Mouse (Mus musculus): ENCODE results near the gene Pdxp. TPM values are rescaled to one million over a fixed set of nuclear protein-coding genes. Genes with fewer than 3 reads are reported as not detected.

Pdxp gene
- polyA plus RNA-seq (2014; fragmentation: Nextera tagmentation; extraction: Ambion mirVana), result 111 and 147 TPM in 2 replicates

- peaks cover 26% of the 10 kb centered on the region for H3K4me1 ChIP-seq (ENCODE audit: control insufficient read depth, insufficient read depth, low read length)
- peak within 1 kb of the TSS; percentile 96 for H3K27ac ChIP-seq (replicated peaks; ENCODE audit: low read depth, low read length)
- peak within 1 kb of the TSS; percentile 77 for H3K4me3 ChIP-seq (replicated peaks; ENCODE audit: low read depth, low read length)
- DNase-seq (peak; percentile 99), ATAC-seq (ENCODE audit: low FRiP score, low TSS enrichment) (peak; percentile 92)
- H3K27me3 ChIP-seq (ENCODE audit: control insufficient read depth, insufficient read depth, low read length), result no peaks in the 10 kb centered on the region
- H3K9ac ChIP-seq (replicated peaks; ENCODE audit: low read length), result peak within 1 kb of the TSS; percentile 84
- under 1% methylated on average over 51 of the region's 51 CpGs for WGBS
- peak within 1 kb of the TSS; percentile 87 for H3K4me2 ChIP-seq (ENCODE audit: low read length)
- peaks cover 8% of the 10 kb centered on the region; the same call in 1 of the 2 replicates for H3K36me3 ChIP-seq (ENCODE audit: control insufficient read depth, insufficient read depth, low read length)
- H3K9me3 ChIP-seq (ENCODE audit: control insufficient read depth, low read length), result no peaks in the 10 kb centered on the region
Measured at GRCm38 (mm10) chr15:78913632-78914090, at the start of gene Pdxp. Gene Pdxp (plus strand): TSS chr15:78913919.

GRCm38 (mm10) chr15:78868398-78868797 lies 45.3 kb upstream of the Pdxp start:
- Histone ChIP-seq H3K27ac (replicated peaks; ENCODE audit: low read depth, low read length) (peak overlapping the region; percentile 65), H3K36me3 (ENCODE audit: control insufficient read depth, insufficient read depth, low read length) (no peaks in the 10 kb centered on the region), H3K9ac (replicated peaks; ENCODE audit: low read length) (no peak overlapping the region), H3K4me2 (ENCODE audit: low read length) (no peak overlapping the region), H3K27me3 (ENCODE audit: control insufficient read depth, insufficient read depth, low read length) (no peaks in the 10 kb centered on the region), H3K4me1 (ENCODE audit: control insufficient read depth, insufficient read depth, low read length) (no peaks in the 10 kb centered on the region), H3K4me3 (replicated peaks; ENCODE audit: low read depth, low read length) (no peak overlapping the region), H3K9me3 (ENCODE audit: control insufficient read depth, low read length) (no peaks in the 10 kb centered on the region)
- WGBS, result 18% methylated on average over 9 of the region's 9 CpGs
- DNase-seq (peak; percentile 72), ATAC-seq (ENCODE audit: low FRiP score, low TSS enrichment) (peak; percentile 63; the same call in 1 of the 2 replicates)

GRCm38 (mm10) chr15:78868826-78869233 lies 44.9 kb upstream of the Pdxp start:
- H3K27me3 ChIP-seq (ENCODE audit: control insufficient read depth, insufficient read depth, low read length), result no peaks in the 10 kb centered on the region
- DNase-seq, result no peak
- H3K4me2 ChIP-seq (ENCODE audit: low read length), result no peak overlapping the region
- H3K36me3 ChIP-seq (ENCODE audit: control insufficient read depth, insufficient read depth, low read length), result no peaks in the 10 kb centered on the region
- H3K9ac ChIP-seq (replicated peaks; ENCODE audit: low read length), result no peak overlapping the region
- no peaks in the 10 kb centered on the region for H3K4me1 ChIP-seq (ENCODE audit: control insufficient read depth, insufficient read depth, low read length)
- no peak for ATAC-seq (ENCODE audit: low FRiP score, low TSS enrichment)
- no peaks in the 10 kb centered on the region for H3K9me3 ChIP-seq (ENCODE audit: control insufficient read depth, low read length)
- 46% methylated on average over 7 of the region's 7 CpGs for WGBS
- H3K27ac ChIP-seq (replicated peaks; ENCODE audit: low read depth, low read length), result peak overlapping the region; percentile 65
- no peak overlapping the region for H3K4me3 ChIP-seq (replicated peaks; ENCODE audit: low read depth, low read length)

- Histone ChIP-seq H3K4me3 (replicated peaks; ENCODE audit: low read depth, low read length) (no peak overlapping the region), H3K9ac (replicated peaks; ENCODE audit: low read length) (no peak overlapping the region), H3K4me1 (ENCODE audit: control insufficient read depth, insufficient read depth, low read length) (no peaks in the 10 kb centered on the region), H3K9me3 (ENCODE audit: control insufficient read depth, low read length) (no peaks in the 10 kb centered on the region), H3K27me3 (ENCODE audit: control insufficient read depth, insufficient read depth, low read length) (no peaks in the 10 kb centered on the region), H3K36me3 (ENCODE audit: control insufficient read depth, insufficient read depth, low read length) (no peaks in the 10 kb centered on the region), H3K27ac (replicated peaks; ENCODE audit: low read depth, low read length) (no peak overlapping the region), H3K4me2 (ENCODE audit: low read length) (no peak overlapping the region)
- DNase-seq, result peak; percentile 77
- no peak for ATAC-seq (ENCODE audit: low FRiP score, low TSS enrichment)
- 29% methylated on average over 6 of the region's 6 CpGs for WGBS
Measured at GRCm38 (mm10) chr15:78869775-78870174, 43.9 kb upstream of the Pdxp start.

GRCm38 (mm10) chr15:78872021-78872608 lies 41.6 kb upstream of the Pdxp start:
- Histone ChIP-seq H3K4me1 (ENCODE audit: control insufficient read depth, insufficient read depth, low read length) (peaks cover 9% of the 10 kb centered on the region), H3K27me3 (ENCODE audit: control insufficient read depth, insufficient read depth, low read length) (no peaks in the 10 kb centered on the region), H3K36me3 (ENCODE audit: control insufficient read depth, insufficient read depth, low read length) (no peaks in the 10 kb centered on the region), H3K9me3 (ENCODE audit: control insufficient read depth, low read length) (no peaks in the 10 kb centered on the region), H3K9ac (replicated peaks; ENCODE audit: low read length) (no peak overlapping the region), H3K27ac (replicated peaks; ENCODE audit: low read depth, low read length) (no peak overlapping the region), H3K4me2 (ENCODE audit: low read length) (no peak overlapping the region), H3K4me3 (replicated peaks; ENCODE audit: low read depth, low read length) (no peak overlapping the region)
- DNase-seq (no peak), ATAC-seq (ENCODE audit: low FRiP score, low TSS enrichment) (no peak)
- 55% methylated on average over 5 of the region's 5 CpGs for WGBS

- Histone ChIP-seq H3K9ac (replicated peaks; ENCODE audit: low read length) (no peak overlapping the region), H3K4me3 (replicated peaks; ENCODE audit: low read depth, low read length) (no peak overlapping the region), H3K27me3 (ENCODE audit: control insufficient read depth, insufficient read depth, low read length) (no peaks in the 10 kb centered on the region), H3K27ac (replicated peaks; ENCODE audit: low read depth, low read length) (no peak overlapping the region), H3K36me3 (ENCODE audit: control insufficient read depth, insufficient read depth, low read length) (no peaks in the 10 kb centered on the region), H3K4me2 (ENCODE audit: low read length) (no peak overlapping the region), H3K9me3 (ENCODE audit: control insufficient read depth, low read length) (no peaks in the 10 kb centered on the region), H3K4me1 (ENCODE audit: control insufficient read depth, insufficient read depth, low read length) (peaks cover 15% of the 10 kb centered on the region)
- 54% methylated on average over 13 of the region's 13 CpGs for WGBS
- ATAC-seq (ENCODE audit: low FRiP score, low TSS enrichment) (no peak), DNase-seq (no peak)
Measured at GRCm38 (mm10) chr15:78873803-78874435, 39.8 kb upstream of the Pdxp start.

- H3K4me1 ChIP-seq (ENCODE audit: control insufficient read depth, insufficient read depth, low read length), result peaks cover 15% of the 10 kb centered on the region
- no peak overlapping the region for H3K9ac ChIP-seq (replicated peaks; ENCODE audit: low read length)
- H3K9me3 ChIP-seq (ENCODE audit: control insufficient read depth, low read length), result no peaks in the 10 kb centered on the region
- H3K27me3 ChIP-seq (ENCODE audit: control insufficient read depth, insufficient read depth, low read length), result no peaks in the 10 kb centered on the region
- no peaks in the 10 kb centered on the region for H3K36me3 ChIP-seq (ENCODE audit: control insufficient read depth, insufficient read depth, low read length)
- 0 out of 2 replicates have a peak overlapping the region, but pooled peaks have one; percentile 98 for H3K27ac ChIP-seq (replicated peaks; ENCODE audit: low read depth, low read length)
- H3K4me2 ChIP-seq (ENCODE audit: low read length), result no peak overlapping the region
- DNase-seq (no peak), ATAC-seq (ENCODE audit: low FRiP score, low TSS enrichment) (no peak)
- WGBS, result 73% methylated on average over 8 of the region's 8 CpGs
- H3K4me3 ChIP-seq (replicated peaks; ENCODE audit: low read depth, low read length), result no peak overlapping the region
Measured at GRCm38 (mm10) chr15:78874989-78875388, 38.7 kb upstream of the Pdxp start.

- Histone ChIP-seq H3K9me3 (ENCODE audit: control insufficient read depth, low read length) (no peaks in the 10 kb centered on the region), H3K36me3 (ENCODE audit: control insufficient read depth, insufficient read depth, low read length) (no peaks in the 10 kb centered on the region), H3K4me3 (replicated peaks; ENCODE audit: low read depth, low read length) (no peak overlapping the region; the same call in none of the 2 replicates), H3K4me2 (ENCODE audit: low read length) (peak overlapping the region; percentile 88), H3K27me3 (ENCODE audit: control insufficient read depth, insufficient read depth, low read length) (no peaks in the 10 kb centered on the region), H3K27ac (replicated peaks; ENCODE audit: low read depth, low read length) (peak overlapping the region; percentile 98), H3K9ac (replicated peaks; ENCODE audit: low read length) (no peak overlapping the region), H3K4me1 (ENCODE audit: control insufficient read depth, insufficient read depth, low read length) (peaks cover 15% of the 10 kb centered on the region)
- ATAC-seq (ENCODE audit: low FRiP score, low TSS enrichment) (no peak), DNase-seq (no peak)
- WGBS, result 82% methylated on average over 5 of the region's 5 CpGs
Measured at GRCm38 (mm10) chr15:78875537-78875936, 38.2 kb upstream of the Pdxp start.

All from midbrain, embryonic 14.5 days (tissue).